Mouse (Mus musculus) right cerebral cortex, postnatal 14 days (tissue): ENCODE data around the gene Gadd45b.

Source experiments
- DNase-seq: peaks from one replicate; pipeline ENCODE4 v3.0.0; 2022

Gadd45b gene

DNA sequence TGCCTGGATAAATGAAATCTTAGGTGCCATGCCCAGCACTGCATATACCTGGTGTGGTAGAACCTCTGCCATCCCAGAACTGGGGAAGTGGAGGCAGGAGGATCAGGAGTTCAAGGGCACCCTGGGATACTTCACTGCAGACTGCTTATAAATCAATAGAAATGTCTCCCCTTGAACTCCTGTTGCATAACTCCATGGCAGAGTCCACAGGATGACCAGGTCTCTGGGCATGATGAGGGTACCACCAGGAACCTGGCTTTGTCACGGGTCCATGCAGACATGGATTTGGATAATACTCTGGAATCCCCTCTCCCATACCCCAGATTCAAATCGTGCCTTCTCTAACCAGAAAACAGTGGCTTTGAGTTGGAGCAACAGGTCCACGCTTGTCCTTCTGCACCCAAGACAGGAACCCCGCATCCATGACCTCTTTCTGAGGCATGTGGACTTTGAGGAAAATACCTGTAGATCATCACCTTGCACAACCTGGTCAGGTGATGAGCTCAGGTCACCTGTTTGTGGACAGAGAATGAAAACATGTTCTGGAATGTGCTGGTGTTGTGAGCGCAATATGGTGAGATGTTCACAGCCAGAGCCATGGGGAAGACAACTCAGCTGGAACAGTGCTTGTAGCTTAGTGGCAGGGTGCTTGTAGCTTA is 29.2 kb downstream of the Gadd45b start:
- no peak for DNase-seq

DNA sequence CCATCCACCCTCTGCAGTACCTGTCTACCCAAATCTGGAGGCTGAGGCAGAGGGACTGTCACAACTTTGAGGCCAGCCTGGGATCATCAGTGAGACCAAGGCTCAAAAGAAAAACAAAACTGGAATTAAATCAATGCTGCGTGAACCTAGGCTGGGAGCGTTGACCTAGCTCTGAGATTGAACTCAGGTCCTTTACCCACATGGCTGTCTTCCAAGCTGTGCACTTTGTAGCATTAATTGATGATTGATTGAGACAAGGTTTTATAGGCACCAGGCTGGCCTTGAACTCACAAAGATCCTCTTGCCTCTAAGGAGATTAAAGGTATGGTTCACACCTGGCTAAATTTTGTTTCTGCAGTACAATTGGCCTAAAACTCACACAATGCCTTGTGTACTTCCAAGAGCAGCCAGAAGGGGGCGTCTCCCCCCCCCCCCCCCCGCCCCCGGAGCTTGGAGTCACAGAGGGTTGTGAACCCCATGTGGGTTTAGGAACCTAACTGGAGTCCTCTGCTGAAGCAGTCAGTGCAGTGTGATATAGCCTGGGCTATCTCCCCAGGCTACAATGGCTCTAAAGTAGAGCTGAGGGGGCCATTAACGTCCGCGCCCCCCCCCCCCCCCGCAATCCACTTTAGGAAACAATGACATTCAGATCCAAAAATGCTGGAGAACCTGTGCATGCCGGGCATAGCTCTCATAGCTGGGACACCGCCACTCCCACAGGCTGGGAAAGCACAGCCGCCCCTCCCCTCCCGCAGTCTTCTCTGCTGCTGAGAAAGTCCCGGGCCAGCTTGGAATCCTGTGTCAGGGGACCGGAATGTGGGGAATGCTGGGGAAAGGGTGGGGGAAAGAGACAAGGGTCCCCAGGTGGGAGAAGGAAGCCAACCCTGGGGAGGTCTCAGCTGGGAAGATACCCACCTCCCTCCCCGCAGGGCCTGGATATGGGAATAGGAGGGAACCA is 31.0 kb downstream of the Gadd45b start:
- DNase-seq = no peak

DNA sequence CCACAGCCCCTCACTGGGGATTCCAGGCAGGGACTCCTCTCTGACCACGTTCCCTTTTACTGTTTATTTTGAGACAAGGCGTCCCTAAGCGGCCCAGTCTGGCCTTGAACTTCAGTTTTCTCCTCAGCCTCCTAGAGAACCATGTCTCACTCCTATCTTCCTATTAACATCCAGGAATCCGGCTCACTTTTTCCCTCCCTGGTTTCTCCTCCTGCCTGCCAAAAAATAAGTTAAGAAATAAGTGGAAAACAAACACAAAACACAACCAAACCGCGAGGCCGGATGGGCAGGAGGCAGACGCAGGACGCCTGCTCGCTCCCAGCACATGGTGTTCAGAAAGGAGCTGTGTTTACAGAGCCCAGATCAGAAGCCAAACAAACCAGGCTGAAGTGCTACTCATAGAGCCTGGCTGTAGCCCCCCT is 32.2 kb downstream of the Gadd45b start:
- no peak for DNase-seq

DNA sequence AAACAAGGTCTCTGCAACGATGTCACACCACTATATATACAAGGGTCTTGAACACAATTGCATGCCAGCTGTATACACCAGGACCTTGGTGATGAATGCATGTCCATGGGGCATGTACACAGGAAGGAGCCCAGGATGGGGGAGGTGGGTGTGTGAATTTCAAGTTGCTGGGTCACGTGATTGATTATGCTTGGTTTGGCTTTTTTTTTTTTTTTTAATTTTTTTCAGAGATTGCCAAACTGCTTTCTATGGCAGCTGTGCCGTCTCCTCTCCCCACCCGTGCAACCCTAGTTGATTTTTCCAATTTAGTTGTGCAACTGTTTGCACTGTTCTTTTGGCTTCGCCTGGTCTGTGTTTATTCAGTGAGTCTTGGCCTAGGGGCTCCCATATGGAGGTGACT is 32.7 kb downstream of the Gadd45b start:
- no peak for DNase-seq

DNA sequence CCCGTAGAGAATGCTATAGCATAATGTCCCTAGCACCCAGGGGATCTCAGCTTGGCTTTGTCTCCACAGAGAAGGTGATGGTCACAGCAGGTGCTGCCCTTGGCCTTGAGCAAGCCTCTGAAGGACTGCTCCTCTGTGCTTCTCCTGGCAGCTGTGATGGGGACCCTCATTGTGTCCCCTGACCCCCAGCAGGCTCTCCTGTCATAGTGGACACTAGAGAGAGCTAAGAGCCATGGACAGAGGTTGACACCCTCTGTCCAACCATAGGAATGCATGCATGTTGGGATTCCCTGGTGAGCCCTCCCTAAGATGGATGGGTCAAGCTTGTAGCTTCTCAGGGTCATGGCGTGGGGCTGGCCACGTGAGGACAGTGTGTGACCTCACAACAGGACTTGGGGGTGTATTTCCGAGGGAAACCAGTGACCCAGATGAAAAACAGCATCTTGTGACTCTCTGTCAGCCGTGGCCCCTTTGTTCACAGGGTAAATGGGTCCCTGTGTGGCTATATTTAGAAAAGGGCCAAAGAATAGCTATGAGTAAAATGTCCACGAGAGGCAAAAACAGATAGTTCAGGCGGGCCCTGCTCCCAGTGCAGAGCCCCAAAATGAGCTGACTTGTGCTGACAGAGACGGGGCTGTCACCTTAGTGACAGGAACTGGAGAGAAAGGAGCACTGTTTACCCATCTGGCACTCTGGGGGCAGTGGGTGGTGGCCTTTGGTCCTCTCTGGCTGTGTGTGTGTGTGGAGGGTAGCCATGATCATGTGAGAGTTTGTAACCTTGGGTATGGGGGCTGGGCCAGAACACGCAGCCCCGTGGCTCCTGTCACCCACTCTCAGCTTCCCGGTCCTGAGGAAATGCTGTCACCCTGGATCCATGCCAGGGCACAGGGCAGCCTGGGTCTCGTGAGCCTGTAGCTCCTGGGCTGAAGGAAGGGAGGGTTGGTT is 33.4 kb downstream of the Gadd45b start:
- DNase-seq = no peak

DNA sequence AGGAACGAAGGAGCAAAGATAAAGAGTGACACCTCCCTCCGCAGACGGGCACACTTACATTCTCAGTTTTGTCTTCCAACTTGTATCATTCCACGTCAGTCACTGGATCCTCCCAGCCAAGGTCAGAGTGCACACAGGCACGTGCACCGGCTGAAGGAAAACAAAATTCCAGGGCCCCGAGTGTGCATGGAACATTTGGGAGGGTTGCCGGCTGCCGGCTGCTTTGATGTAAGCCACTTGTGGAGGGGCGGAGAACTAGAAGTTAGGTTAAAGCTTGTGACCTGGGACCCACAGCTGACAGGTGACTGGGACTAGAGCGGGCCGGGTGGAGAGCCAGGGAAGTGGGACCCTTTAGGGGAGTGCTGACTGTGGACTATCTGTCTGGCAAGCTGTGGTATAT is 36.4 kb downstream of the Gadd45b start:
- no peak for DNase-seq

DNA sequence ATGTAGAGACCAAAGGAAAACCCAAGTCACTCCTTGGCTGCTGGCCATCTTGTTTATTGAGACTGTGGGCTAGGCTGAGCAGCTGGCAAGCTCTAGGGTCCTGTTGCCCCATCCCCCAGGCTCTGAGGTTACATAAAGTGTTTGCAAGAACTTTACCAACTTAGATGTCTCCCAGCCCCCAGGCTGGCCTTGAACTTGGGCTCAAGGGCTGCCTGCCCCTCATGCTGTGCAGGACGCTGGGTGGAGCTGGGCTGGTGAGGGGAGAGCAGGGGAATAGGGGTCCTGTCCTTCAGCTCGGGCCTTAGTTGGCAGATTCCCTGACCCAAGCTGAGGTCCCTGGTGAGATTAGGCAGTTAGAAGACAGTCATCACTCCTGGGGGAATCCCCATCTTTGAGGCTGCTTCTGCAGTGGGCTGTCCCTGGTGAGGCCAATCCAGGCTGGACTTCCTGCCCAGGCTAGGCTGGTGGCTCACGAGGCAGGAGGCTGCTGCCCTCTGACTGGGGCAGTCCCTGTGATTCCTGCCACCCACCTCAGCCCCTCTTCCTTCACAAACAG is 37.3 kb downstream of the Gadd45b start:
- no peak for DNase-seq

DNA sequence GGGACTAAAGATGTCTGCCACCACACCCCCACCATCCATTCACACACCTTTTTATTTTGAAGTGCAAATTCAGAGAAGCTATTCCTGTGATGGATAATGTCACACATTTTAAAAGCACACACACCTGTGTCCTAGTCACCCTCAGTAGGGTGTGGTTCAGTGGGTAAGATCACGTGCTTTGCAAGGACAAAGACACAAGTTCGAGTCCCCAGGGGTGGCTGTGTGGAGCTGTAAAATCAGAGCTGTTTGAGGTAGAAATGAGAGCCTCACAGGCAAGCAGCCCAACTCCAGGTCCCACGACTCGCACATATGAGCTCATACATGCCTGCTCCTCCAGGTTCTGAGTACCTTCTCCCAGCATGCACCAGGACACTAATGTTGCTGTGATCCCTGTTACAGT is 38.2 kb downstream of the Gadd45b start:
- DNase-seq = no peak

DNA sequence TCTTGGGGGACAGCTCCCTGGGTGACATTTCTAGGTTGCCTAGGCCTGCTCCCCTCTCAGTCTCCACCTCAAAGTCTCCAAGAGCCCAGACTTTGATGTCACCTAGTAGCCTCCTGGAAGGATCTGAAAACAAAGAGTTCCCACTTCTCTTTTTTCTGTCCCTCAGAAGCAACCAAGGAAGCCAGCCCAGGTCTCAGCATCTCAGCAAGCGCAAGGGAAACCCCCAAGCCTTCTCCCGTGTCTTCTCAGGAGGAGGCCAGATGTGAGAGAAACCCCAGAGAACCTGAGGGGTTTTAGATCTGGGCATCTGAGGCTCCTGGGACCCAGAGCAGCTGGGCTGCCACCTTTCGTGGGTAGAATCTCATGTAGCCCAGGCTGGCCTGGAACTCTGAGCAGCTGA is 39.4 kb downstream of the Gadd45b start:
- DNase-seq = no peak

DNA sequence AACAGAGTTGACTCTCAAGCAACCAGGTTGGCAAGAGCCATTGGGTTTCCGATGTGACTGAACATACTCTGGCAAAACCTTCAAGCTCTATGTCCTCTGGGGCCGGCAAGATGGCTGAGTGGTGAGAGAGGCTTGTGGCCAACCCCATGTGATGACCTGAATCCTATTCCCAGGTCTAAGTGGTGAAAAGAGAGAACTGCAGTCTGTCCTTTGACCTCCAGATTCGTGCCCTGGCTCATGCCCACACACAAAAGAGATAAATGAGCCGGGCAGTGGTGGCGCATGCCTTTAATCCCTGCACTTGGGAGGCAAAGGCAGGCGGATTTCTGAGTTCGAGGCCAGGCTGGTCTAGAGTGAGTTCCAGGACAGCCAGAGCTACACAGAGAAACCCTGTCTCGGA is 40.3 kb downstream of the Gadd45b start:
- DNase-seq = no peak

DNA sequence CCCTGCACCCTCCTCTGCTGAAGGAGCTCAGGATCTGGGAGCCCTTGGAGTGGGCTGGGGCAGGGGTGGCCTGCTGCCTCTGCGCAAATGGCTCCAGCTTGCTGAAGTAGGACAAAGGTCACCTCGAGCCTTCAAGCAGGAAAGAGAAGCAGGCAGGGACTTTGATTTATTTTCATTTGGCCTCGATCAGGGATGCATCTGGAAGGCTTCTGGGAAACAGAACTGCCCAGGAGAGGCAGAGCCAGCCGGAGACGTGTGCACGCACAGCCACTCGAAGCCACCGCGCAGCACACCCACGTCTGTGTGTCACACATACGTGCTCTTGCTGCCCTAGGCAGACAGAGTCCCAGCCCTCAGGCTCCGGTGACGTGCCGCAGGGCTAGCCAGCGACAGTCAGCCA is 41.7 kb downstream of the Gadd45b start:
- DNase-seq = no peak

DNA sequence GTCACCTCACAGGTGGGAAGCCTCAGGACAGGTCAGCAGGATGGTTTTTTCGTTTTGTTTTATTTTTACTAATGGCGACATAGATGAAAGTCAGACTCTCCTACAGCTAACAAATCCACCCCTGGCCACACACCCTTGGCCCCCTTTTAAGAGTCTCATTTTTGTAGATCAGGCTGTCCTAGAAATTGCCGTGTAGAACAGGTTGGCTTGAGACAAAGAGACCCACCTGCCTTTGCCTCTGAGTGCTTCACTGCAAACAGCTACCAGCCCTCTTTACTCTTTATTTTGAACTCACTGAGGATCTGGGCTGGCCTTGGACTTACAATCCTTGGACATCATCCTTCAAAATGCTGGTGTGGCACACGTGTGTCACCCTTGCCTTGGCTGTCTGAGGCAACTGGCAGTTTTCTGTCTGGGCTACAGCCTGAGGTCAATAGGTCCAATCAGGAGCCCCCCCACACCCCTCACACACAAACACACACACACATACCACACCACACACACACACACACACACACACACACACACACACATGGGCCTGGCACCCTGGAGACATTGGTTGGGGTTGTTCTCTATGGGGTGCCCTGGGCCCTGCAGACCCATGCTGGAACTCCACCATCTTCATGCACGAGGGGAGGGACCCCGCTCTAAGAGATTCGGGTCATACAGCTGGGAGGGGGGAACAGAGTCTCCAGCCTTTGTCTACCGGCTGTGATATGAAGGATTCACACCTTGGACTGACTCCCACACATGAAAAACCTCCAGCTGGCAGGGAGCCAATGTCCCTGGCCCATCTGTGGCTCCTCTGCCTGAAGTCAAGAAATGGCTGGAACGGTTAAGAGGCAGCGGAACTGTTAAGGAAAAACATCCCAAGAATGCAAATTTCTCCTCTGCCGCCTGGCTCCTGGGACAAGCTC is 42.5 kb downstream of the Gadd45b start:
- DNase-seq = peak; percentile 37

DNA sequence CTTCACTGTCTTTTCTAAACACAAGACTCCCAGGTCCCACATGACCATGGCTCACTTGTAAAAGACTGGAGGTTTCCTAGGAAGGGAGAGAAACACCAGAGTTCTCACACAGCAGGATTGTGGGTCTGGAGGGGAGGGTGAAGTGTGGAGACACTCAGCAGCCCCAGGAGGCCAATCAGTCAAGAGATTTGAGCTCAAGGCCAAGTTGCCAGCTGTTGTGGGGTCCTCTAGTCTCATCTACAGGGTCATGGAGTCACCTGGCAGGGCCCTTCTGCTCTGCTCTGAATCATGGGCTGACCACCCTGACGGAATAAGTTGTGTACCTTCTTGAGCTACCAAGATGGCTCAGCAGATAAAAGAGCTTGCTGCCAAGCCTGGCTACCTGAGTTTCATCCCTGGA is 43.8 kb downstream of the Gadd45b start:
- DNase-seq = no peak

DNA sequence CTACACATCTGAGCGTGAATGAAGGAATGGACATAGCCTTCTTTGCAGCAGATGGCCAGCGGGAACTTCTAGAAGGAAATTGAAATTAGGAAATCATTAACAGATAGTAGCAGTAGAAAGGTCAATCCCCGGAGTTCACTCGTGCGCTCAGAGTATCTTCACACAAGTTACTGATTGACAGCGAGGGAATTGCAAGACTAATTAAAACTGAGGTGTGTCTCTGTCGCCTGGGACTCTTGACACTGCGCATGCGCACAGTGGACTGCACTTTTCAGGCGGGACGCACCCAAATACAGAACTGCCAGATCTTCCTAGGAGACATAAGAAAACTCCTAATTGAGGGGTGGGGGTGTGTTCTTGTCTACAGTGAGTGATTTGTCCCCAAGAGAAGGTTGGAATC is 45.6 kb downstream of the Gadd45b start:
- no peak for DNase-seq

DNA sequence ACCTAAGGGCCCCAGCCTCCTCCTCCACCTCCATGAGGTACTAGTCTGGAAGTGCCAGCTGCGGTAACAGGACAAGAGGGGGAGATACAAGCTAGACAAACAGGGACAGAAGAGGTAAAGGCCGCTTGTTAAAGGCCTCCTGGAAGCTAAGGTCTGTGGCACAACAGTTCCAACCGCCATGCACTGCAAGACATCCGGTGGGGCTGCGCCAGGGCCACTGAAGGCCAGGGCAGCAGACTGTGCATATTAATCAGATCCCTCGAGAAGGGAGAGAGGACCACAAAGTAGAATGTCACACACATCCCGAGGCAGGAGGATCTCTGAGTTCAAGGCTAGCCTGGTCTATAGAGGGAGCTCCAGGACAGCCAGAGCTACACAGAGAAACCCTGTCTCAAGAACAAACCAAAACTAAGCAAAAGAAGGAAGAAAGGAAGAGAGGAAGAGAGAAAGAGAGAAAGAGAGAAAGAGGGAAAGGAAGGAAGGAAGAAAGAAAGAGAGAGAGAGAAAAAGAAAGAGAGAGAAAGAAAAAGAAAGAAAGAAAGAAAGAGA is 51.8 kb downstream of the Gadd45b start:
- DNase-seq = no peak
